Mouse (Mus musculus) brain, adult 2 months (tissue): ENCODE results near the gene Rnase1.
A peak's percentile ranks its signal among the peaks of the same experiment; 100 is the strongest.

Experiments used
- DNase-seq: peaks from one replicate; pipeline ENCODE4 v3.0.0; 2011; ENCODE audit warnings: low read depth, low spot score

Gene Rnase1

DNA sequence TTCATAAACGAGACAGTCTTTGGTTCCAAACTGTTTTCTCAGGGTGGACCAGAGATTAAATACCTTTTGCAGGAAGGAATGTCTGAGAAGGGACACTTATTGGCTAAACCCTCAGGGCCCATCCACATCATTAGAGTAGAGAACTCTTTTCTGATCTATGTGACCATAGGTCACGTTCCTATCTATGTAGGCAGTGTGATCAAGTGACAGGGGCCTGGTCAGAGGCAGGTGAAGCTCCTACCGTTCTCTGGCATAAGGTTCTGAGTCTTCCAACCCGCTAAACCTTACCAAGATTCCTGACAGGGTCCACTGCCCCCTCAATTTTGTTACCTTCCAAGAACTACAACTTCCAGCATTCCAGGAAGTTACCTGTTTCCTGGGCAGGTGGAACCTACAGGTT is 4.5 kb downstream of the Rnase1 start:
- DNase-seq: no peak

DNA sequence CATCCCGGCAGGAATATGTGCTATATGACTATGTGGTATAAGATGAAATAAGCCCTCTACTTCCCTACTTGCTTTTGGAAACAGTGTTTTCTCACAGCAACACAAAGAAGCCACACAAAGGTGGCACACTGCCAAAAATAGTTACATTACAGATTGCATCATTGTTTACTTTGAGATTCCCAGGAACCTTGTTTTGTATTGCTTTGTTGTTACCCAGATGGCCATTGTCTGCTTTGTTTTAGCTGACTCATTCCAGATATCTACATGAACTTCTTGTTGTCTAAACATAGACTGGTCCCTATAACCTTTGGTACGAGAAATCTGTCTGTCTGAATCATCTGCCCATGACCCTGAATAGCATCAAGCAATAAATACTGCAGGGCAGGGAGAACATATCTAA is 6.2 kb downstream of the Rnase1 start:
- peak; percentile 70 for DNase-seq

GRCm38 (mm10) chr14:51132372-51132771 is 14.2 kb downstream of the Rnase1 start:
- no peak for DNase-seq

- DNase-seq: no peak
Observed at GRCm38 (mm10) chr14:51131086-51131815, 15.3 kb downstream of the Rnase1 start.

DNA sequence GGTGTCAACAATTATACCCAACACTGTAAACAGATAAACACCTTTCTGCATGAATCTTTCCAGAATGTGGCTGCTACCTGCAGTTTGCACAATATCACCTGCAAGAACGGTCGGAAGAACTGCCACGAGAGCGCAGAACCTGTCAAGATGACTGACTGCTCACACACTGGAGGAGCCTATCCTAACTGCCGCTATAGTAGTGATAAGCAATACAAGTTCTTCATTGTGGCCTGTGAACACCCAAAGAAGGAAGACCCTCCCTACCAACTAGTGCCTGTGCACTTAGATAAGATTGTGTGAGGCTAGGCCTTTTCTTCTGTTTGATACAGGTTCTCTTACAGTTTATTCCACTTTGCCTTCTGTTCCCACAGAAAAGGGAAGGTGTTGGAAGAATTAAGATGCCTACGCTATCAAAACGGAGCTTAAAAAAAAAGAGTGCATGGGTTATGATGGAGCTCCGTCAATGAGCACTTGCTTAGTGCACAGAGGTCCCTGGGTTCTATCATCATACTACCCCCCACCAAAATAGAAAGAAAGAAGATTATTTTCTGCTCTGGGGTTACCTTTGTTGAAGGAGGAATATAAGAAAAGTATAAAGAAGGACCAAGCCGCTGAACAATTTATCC is 16.2 kb downstream of the Rnase1 start:
- DNase-seq: no peak

- no peak for DNase-seq
Observed at GRCm38 (mm10) chr14:51129624-51129975, 17.0 kb downstream of the Rnase1 start.

- no peak for DNase-seq
Observed at GRCm38 (mm10) chr14:51128775-51129623, 17.6 kb downstream of the Rnase1 start.

DNA sequence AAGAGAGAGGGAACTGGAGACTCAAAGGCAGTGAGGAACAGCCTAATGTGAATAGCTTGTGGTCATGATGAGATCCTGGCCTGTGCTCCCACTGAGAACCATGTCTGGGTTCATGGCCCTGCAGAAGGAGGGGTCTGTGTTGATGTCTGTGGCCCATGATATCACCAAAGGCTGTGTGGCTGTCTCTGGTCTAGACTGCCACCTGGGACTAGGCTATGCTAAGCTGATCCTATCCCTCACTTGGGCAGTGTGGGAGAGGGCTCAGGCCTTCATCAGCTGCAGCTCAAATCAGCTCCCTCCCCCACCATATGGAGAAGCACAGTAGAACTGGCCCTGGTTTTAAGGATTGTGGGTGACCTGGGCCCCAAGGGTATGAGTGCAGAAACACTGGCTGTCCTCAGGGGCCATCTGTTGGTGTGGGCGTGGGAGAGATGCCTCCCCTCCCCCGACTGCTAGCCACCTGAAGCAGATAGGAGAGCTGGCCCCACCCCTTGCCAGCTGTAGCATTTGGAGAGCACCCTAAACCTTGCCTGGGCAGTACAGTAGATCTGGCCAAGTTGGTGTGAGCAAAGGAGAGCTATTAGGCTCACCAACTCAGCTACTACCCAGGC is 18.8 kb downstream of the Rnase1 start:
- no peak for DNase-seq

- no peak for DNase-seq
Observed at GRCm38 (mm10) chr14:51125684-51126083, 20.9 kb downstream of the Rnase1 start.

GRCm38 (mm10) chr14:51113916-51114560 is 32.5 kb downstream of the Rnase1 start, which contains the start of gene Eddm3b:
Gene Eddm3b (plus strand): TSS chr14:51114426.
- DNase-seq: no peak

- no peak for DNase-seq
Observed at GRCm38 (mm10) chr14:51113476-51113875, 33.1 kb downstream of the Rnase1 start.

DNA sequence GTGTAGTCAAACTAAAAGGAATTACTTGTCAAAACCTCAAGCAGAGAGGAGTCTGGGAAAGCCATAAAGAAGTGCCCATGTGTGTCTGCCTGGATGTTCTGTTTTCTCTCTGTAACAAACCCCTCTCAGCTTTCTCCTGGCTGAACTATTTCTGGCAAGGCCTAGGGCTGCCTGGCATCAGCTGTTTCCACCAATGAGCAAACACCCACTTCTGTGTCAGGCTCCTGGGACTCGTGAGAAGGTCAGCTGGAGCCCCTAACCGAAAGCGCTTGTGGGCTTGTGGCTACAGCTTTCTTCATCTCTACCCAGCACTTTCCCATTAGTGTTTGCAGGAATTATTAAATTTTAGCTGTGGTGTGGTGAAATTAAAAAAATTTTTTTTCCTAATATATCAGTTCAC is 34.6 kb downstream of the Rnase1 start:
- DNase-seq: no peak

GRCm38 (mm10) chr14:51106449-51106967 is 40.1 kb downstream of the Rnase1 start:
- no peak for DNase-seq

DNA sequence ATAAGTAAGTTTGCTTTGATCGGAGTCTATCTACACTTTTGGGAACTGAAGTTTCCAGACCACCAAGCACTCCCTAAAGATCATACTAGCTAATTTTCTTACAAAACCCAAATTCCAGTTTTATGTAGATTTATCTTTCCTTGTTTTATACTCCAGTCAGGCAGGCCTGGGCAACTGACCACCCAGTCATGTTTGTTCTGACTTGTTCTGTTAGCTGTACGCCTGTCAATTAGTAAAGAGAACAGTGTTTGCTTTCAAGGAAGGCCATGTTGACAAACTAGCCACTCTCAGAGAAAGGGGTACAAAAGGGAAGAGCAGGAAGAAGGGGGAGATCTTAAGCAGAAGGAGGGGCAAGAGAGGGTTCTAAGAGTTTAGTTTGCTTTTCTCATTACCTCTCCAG is 42.2 kb downstream of the Rnase1 start:
- DNase-seq: no peak

GRCm38 (mm10) chr14:51103217-51103616 is 43.4 kb downstream of the Rnase1 start:
- peak; percentile 87 for DNase-seq

GRCm38 (mm10) chr14:51101284-51101683 is 45.3 kb downstream of the Rnase1 start:
- DNase-seq: no peak

DNA sequence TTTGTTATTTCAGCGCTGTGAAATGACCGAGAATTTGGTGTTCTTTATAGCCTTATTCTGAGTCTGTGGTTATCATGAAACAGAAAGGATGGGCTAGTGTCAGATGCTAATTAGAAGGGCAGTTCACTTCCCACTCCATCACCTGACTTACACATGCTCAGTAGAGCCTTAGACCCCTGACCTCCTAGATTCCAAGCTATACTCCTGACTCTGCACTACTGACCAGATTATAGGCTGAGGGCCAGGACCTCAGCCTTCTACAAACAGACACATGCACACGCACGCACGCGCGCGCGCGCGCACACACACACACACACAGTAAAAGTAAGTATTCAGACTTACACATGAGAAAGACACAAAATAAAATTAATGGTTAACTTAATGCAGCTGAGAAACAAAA is 47.7 kb downstream of the Rnase1 start:
- no peak for DNase-seq

- peak; percentile 25 for DNase-seq
Observed at GRCm38 (mm10) chr14:51098300-51098699, 48.3 kb downstream of the Rnase1 start.

DNA sequence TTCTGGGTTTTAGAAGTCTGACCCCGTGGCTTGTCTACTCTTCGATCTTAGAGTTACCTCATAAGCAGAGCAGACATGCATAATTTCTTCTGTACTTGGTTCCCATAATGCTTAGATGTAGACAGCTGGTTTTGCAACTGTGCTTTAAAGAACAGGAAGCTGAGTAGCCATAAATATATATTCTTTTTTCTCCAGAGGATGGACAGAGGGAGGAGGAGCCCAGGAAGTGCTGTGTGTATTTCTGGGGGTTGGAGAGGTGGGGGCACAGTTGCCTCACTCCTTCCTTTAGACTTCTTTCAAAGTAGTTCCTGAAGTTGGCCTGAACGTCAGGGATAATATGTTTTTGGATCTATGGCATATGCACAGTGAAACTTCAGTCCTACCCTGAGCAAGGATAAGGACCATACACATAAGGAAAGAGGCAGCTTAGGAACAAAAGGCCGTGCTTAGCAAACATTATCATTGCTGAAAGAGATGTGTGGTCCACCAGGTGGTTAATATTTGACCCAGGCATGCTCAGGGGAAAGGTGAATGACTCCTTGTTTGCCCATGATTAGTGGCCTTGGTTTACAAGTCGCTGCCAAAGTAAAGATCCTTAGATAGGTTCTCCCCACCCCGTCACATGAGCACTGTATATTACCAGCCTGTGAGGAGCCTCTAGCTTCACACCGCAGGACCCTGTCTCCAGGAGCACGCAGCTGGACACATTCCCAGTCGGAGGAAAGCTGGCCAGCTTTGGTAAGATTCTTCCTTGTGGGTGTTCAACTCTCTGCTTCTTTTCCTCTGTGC is 50.7 kb downstream of the Rnase1 start:
- DNase-seq: no peak
